Mouse (Mus musculus): Measurements from ENCODE around the gene B3galt1.

Gene B3galt1

DNA sequence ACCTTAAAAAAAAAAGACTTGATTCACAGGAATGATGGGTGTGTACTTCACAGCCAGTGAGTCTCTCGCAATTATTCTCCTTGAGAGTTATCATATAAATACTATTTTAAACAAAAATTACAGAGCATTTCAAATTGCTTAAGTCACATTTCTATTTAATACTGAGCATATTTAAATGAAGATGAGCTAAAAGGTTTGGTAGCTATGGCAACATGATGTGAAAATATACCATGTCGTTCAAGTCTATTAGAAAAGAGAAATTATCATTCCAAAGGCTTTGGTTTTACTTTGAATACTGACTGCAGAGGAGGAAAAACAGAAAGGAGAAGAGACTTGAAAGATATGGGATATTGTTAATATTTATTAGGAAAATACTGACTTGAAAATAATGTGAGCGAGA lies 366.3 kb downstream of the B3galt1 start:
- DNase-seq (ENCODE audit: low read depth, low spot score), result no peak

DNA sequence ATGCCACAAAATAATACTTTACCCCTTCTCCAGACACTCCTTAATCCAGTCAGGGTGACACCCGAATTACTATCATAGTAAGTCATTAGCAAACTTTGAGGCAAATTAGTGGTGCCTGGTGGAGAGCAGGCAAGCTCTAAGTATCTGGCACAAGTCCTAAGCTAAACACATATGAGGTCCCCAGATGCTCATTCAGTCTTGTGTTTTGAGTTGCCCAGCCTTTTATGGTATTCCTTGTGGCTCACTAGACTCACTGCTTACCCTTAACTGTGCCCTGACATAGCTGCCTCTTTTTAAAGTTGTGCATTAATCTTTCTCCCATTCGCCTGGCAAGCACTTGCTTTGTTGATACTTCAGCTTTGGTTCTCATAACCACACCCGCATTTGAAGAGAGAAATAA lies 382.7 kb downstream of the B3galt1 start:
- DNase-seq (ENCODE audit: low read depth, low spot score), result no peak

DNA sequence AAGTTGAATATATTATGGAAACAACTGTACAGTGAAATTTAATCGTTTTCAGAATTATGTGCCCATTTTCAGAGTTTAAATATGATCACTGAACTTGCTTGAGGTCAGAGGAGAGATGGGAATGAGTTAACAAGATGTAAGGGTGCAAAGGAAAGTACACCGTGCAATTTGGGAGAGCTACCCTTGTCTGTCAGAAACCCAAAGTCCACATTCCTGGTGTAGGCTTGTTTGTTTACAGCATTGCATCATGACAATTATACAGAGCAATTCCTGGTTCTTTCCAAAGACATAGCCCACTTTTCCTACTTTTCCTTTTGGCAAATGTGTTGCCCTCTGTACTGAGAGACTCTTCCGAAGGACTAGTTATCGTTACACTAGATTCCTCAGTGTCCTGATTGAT lies 390.5 kb downstream of the B3galt1 start:
- DNase-seq (ENCODE audit: low read depth, low spot score), result no peak

DNA sequence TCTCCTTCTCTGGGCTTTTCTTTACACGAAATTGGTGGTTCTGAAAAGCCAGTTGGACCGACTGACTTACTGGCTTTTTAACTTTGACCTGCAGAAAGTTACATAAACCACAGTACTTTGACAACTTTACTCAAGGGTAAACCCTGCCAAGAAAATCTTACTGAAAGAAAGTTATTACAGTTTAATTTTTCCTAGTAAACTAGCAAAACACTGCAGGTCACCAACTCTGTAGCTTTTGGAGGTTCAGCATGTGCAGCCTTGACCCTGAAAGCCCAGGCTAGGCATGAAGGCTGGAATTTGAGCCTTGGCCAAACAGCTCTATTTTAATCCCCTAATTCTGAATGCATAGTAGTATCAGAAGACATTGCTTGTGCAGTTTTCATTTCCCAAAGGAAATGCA lies 391.9 kb downstream of the B3galt1 start:
- no peak for DNase-seq (ENCODE audit: low read depth, low spot score)

DNA sequence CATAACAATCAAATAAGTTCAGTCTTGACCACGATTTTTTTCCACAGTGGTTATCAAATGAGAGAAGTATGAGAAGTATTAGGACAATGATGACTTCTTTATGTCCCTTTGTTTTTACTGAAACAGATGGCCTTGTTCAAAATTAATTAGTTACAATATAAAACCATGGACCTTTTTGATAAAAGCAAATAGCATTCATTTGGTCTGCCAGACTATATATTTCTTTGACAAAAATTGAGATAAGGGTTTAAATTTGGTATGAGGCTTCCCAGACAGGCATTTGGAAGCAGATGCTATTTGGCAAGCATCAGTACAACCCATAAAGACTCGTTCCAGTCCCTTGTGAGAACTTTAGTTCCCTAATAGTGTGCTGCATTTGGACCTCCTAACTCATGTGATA lies 395.0 kb downstream of the B3galt1 start:
- DNase-seq (ENCODE audit: low read depth, low spot score), result no peak

DNA sequence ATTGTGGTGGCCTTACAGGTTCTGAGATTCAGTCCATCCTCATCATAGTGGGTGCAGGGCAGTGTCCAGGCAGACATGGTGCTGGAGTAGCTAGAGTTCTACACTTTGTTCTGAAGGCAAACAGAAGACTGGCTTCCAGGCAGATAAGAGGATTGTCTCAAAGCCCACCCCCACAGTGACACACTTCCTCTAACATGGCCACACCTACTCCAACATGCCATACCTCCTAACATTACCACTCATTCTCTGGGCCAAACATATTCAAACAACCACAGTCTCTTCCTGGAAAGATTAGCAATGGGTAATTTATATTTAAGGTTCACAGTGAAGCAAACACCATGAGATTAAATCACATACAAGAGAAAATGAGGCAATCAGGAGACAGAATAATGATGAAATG lies 403.1 kb downstream of the B3galt1 start:
- no peak for DNase-seq (ENCODE audit: low read depth, low spot score)

DNA sequence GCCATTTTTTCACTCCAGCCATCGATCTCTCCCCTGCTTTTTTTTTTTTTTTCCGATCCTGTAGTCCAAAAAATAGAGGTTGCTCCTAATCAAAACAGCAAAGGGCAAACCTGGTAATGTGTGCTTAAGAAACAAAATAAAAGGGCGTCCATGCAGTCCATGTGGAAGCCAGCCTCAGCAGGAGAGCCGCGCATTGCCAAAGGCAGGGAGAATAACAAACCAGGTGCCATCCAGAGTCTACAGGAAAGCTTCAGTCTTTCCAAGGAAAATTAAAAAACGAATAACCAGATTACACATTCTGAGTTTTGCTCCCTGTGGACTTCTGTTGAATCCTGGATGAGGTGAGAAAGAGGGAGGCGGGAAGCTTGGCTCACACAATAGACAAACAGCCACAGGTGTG lies 405.4 kb downstream of the B3galt1 start:
- DNase-seq (ENCODE audit: low read depth, low spot score), result no peak

DNA sequence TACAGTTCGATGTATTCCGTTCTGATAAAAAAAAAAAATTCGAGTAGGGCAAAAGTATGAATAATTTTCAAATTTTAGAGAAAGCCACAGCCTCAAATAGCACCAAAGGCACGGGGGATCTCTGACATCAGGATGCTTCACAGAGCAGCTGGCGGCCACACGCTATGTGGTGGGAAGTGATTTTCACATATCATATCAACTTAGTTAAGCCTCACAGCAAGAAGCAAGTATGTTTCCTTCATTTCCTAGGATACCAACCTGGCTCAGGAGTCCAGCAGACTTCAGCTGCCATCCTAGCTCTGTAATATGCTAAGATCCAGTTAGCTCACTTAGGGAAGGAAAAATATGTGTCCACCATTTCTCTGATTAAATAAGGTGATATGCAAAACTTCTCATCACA lies 405.9 kb downstream of the B3galt1 start:
- no peak for DNase-seq (ENCODE audit: low read depth, low spot score)

DNA sequence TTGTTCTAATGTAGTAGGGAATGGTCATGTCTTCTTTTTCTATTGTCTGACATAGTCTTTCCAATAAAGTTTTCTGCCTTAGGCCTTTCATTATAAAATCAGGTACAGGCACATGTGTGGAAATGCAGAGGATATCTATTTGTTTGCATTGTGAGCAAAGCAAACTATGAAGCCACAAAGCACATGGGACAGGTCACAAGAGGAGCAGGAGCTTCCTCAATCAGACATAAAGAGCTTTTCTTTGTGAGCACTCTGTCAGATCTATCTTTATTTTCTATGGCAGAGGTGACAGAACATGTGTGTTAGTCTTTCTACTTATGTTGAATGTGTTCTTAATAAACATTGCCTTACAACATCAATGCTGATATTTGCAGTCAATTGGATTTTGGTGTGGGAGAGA lies 410.1 kb downstream of the B3galt1 start:
- no peak for DNase-seq (ENCODE audit: low read depth, low spot score)

DNA sequence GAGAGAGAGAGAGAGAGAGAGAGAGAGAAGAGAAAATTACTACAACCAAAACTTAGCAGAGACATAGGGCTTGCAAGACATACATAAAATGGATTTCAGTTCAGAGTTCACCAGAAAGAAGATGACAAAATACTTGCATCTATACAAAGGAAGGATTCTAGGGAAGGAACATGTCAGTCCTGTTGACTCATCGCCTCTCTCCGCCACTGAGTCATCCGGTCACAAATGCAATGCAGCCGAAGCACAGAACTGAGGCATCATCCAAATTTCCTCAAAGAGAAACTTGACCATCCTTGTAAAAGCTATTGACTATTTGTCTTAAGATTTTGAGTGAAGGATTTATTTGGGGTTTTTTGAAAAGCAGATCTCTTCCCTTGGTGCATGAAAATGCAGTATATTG lies 410.8 kb downstream of the B3galt1 start:
- no peak for DNase-seq (ENCODE audit: low read depth, low spot score)

DNA sequence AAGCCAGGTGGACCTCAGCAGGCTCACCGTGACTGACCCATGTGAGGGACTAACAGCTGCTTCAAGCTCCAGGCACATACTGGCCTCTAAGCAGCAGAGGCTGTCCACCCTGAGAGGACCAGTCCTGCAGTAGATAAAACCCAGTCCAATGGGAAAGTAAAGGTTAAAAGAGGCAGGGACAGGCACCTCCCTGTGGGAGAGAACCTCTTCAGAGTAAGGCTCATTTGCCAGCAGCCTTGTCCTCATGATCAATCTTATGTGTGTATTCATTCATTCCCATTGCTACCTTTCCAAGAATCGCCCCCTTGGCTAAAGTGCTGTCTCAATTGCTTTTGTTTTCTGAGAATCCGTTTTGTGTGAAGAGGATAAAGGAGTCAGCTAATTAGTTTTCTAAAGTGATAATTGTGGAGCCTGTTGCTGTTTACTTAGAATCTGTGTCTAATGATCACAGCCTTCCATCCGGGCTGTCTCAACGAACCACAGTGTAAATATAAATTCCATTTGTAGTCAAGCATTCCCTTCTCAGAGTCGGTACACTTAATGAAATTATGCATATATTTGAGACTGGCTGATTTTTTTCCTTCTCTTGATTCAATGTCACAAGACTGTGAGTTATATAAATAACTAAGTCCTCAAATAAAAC lies 412.1 kb downstream of the B3galt1 start:
- no peak for DNase-seq (ENCODE audit: low read depth, low spot score)

DNA sequence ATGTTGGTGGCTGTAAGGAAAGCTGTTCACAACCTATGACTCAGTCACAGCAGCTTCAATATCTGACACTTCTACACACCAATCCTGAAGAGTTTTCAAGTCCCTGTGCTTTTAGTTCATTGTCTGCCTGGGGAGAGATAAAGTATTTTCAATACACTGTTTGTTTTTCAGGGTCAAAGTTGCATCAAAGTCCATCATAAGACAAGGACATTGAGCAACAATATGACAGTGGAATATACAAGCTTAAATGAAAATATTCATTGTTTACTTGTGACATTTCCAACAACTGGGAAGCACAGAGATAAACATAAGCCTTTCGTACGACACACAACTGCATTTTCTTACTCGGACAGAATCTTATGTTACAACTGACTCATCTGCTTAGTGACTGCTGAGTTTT lies 417.9 kb downstream of the B3galt1 start:
- DNase-seq (ENCODE audit: low read depth, low spot score), result no peak

DNA sequence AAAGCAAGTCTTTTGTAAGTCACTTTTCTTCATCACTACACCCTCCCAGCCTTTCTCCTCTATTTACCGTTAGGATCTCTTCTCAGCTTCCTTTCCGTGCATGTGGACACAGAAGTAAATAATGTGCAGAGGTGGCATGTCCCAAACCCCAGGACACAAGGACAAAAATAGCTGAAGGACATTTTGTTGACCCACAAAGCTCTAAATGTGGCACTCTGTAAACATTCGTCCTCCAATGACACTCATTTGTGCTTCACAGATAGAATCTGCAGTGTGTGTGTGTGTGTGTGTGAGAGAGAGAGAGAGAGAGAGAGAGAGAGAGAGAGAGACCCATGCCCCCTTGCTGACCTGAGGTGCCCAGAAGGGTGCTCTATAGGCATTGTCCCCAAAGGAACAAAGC lies 419.5 kb downstream of the B3galt1 start:
- no peak for DNase-seq (ENCODE audit: low read depth, low spot score)

DNA sequence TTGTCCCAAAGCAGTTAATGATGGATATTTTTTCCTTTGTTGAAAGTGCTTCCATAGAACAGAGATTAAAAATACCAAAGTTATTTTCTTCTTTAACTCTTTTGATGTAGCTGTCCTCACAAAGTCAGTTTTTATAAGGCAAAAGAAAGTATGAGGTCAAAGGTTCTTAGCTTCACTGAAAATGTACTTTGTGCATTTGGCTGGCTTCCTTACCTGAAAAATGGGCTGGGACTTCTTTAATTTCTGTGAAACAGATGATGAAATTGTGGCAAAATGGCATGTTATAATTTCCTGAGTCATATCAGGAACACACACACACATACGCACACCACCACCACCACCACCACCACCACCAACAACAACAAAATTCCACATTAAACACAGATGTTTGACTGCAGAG lies 427.8 kb downstream of the B3galt1 start:
- no peak for DNase-seq (ENCODE audit: low read depth, low spot score)

DNA sequence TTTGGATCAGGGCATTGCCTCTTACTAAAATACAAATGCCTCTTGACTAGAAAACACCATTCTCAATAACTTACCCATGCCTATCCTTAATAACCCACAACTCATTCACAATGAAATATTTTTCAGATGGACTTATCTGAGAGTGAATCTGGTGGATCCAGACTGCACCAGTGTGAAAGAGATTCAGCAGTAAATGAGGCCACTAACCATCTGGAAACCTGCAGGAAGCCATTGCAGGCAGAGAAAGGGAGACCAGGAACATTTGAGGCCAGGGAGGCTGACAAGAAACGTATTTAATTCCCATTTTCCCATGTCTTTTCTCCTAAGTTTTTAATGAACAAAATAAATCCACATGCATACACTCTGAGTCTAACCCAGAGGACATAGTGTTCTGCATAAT lies 437.4 kb downstream of the B3galt1 start:
- no peak for DNase-seq (ENCODE audit: low read depth, low spot score)

DNA sequence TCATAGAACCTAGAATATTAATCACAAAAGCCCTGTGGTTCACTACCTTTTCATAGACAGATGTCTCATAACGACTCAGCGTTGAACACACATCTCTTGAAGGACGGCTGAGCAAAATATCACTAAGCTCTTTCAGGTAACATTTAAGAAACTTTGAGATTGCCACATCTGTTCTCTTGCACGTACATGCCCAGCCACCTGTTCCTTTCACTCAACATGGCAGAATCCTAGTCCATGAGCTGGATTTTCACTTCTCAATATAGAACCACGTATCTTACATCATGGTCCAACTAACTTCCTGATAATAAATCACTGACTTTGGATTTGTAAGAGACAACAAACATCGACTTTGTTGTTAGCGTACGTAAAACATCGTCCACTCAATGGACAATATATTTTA lies 439.5 kb downstream of the B3galt1 start:
- no peak for DNase-seq (ENCODE audit: low read depth, low spot score)

DNA sequence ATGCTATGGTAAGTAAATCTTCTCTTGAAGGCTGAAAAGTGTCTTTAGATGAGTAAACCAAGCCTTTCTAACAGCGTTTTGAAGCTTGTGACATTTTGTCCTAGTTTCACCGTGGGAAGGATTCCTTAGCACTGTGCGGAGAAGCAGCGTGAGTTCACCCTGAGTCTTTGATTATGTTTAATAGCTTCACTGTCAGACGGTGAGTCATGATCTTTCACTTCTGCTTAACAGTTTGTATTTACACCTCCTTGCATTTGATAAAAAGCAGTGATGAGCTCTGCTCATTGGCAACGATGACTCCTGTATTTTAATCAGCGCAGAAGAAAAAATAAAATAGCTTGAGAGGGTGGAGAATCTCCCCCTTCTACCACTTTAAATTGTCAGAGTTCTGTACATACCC lies 440.0 kb downstream of the B3galt1 start:
- no peak for DNase-seq (ENCODE audit: low read depth, low spot score)

DNA sequence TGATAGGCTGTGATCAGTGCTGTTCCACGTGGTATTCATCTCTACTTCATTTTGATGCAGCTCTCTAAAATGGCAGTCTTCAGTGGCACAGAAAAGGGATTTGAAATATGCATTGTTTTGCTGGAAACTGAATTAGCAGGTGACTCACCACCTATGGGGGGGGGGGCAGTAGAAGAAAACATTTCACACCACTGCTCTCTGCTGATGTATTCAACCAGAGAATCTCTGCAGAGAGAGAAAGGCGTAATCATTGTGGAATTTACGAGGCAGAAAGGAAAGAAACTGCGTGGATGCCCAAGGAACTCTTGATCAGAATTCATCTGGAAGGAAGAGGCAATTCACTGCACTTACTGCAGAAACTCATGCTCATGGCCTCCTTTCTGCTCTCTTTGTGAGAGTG lies 445.7 kb downstream of the B3galt1 start:
- DNase-seq (ENCODE audit: low read depth, low spot score), result no peak

DNA sequence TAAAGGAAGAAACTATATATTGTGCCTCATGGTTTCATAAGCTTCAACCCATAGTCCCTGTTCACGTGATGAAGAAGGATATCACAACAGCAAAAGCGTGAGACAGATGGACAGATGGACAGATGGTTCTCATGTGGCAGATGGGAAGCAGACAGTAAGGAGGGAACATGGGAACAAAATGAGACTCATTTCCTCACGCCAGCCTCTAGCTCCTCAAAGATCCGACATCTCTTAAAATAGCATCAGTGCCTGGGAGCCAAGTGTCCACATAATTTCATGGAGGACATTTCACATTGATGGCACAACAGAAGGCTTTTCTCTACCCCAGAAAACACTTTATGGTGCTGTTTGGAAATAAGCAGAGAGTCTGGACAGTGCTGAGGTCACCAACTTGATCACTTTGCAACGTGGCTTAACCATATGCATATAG lies 454.6 kb downstream of the B3galt1 start:
- DNase-seq (ENCODE audit: low read depth, low spot score), result no peak

DNA sequence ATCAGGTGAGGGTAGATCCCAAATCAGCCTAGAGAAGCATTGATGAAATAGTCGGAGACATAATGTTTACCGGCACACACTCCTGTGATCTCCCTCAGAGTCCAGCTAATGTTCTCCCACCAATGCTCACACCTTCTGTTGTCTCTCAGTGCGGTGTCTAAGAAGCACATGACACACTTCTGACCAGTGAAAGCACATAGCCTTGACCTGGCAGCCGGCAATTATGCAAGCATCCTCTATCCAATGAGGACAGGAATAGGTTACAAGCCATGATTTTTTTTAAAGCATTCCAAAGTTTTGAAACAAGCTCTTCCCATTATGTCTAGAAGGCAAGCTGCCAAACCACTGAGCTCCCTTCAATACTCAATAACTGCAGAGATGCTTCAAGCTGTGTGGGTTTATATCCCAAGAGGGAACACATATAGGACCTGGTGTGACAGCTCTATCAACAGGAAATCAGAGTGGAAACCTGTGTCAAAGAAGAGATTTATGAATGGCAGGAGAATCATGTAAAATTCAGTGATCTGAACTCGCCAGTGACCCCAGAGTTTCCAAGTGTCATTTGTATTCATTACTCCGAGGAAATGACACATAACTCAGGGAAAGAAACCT lies 456.0 kb downstream of the B3galt1 start:
- DNase-seq (ENCODE audit: low read depth, low spot score), result no peak

DNA sequence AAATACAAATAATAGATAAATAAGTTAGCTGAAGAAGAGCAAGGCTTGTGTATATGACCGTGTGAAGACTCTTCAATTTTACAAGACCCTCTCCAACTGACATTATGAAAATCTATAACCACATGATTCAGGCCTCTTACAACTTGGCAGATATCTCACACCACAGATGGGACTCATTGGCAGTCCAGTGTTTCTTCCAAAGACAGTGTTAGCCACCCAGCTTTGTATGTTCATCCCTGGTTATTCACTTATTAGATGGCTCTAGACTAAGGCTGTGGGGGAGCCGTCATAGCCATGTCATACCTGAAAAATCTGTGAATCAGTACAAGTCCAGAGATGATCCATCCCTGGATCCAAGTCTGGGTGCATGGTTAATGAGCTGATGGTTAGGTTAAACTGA lies 463.1 kb downstream of the B3galt1 start:
- no peak for DNase-seq (ENCODE audit: low read depth, low spot score)

DNA sequence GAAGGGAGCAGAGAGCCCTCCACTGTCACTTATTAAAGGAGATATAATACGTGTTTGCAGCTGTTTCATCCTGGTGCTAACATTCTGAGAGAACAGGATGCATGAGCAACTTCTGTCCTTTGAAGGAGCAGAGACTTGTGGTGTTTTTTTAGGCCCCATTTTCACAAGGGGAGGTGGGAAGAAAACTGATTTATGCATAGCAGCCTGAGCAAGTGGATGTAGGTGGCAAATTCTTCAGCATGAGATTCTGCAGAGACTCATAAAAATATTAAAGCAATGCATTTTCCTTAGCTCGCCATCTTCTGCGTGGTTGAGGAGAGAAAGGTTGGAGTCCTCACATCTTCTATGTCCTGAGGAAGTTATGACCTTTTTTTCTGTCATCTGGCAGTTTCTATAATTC lies 469.0 kb downstream of the B3galt1 start:
- no peak for DNase-seq (ENCODE audit: low read depth, low spot score)

DNA sequence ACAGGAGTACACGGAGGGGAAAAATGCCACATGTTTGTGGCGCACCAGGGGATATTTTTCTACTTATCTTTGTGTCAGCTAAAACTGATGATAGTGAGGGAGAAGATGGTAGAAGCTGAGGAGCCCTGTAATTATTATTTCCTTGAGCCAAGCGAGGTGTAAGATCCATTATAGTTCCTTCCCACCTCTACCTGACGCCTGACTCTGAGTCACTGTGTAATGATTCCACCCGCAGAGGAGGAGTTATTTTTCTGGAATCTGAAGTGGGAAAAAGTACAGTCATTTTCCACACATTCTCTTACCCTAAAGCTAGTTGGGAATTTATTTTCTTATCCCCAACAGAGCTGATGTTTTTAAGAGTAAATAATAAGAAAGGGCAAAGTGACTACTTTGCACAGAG lies 475.1 kb downstream of the B3galt1 start:
- no peak for DNase-seq (ENCODE audit: low read depth, low spot score)

DNA sequence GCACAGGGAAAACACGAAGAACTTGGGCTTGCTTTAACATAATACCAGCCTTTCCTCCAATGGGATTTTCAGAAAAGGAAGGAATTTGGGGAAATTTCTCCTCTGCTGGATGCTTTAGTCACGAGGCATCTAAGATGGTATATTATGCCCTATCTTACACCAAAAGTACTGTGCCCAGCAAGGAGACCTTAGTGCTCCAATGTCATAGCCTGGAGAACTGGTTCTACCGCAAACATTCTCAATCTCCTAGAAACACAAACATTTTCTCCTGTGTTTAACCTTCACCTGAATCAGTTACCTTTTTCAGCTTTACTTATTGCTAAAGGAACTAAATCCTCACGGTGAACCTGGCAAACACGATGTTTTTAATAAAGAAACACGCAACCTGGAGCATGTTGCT lies 486.8 kb downstream of the B3galt1 start:
- no peak for DNase-seq (ENCODE audit: low read depth, low spot score)

Data from ZHBTc4 (cell line).